Mouse (Mus musculus) forebrain, embryonic 10.5 days (tissue): ENCODE measurements around the gene Ada. TPM values are rescaled to one million over a fixed set of nuclear protein-coding genes. Genes with fewer than 3 reads are reported as not detected.

Source experiments
- DNase-seq: peaks from one replicate; pipeline ENCODE4 v3.0.0-alpha.2; 2017; ENCODE audit warnings: low spot score; ENCODE audit errors: extremely low spot score
- H3K27ac ChIP-seq: fragments of 300-500 bp; sonication (generic); 2 replicates; pipeline ENCODE4 v1.5.1; 2016; ENCODE audit warnings: mild to moderate bottlenecking
- H3K27me3 ChIP-seq: fragments of 300-500 bp; sonication (generic); 2 replicates; pipeline ENCODE4 v1.6.1; 2016; ENCODE audit warnings: mild to moderate bottlenecking; ENCODE audit not compliant: poor library complexity, severe bottlenecking
- H3K36me3 ChIP-seq: fragments of 300-500 bp; sonication (generic); replicated peaks from 2 replicates; pipeline ENCODE4 v1.6.1; 2016; ENCODE audit warnings: mild to moderate bottlenecking, moderate library complexity
- H3K4me1 ChIP-seq: fragments of 300-500 bp; sonication (generic); 2 replicates; pipeline ENCODE4 v1.6.1; 2016
- H3K4me3 ChIP-seq: fragments of 300-500 bp; sonication (generic); 2 replicates; pipeline ENCODE4 v1.5.1; 2016; ENCODE audit warnings: mild to moderate bottlenecking, moderate library complexity
- H3K9me3 ChIP-seq: fragments of 300-500 bp; sonication (generic); 2 replicates; pipeline ENCODE4 v1.6.1; 2016; ENCODE audit warnings: mild to moderate bottlenecking, moderate library complexity
- WGBS: fragments of 180-500 bp; shearing (Covaris S2); methylation state at CpG from one replicate; pipeline ENCODE4 v1.1.7; 2016; 5-methylcytosine and 5-hydroxymethylcytosine counted together
- polyA plus RNA-seq: library from polyadenylated mRNA; unstranded; fragments of >200 nt; fragmentation: Nextera tagmentation; extraction: Ambion mirVana; gene quantifications from 2 replicates; pipeline ENCODE4 v1.2.1, GENCODE M21; 2016

Gene Ada
- polyA plus RNA-seq, result 13.6 and 13.9 TPM in 2 replicates

DNA sequence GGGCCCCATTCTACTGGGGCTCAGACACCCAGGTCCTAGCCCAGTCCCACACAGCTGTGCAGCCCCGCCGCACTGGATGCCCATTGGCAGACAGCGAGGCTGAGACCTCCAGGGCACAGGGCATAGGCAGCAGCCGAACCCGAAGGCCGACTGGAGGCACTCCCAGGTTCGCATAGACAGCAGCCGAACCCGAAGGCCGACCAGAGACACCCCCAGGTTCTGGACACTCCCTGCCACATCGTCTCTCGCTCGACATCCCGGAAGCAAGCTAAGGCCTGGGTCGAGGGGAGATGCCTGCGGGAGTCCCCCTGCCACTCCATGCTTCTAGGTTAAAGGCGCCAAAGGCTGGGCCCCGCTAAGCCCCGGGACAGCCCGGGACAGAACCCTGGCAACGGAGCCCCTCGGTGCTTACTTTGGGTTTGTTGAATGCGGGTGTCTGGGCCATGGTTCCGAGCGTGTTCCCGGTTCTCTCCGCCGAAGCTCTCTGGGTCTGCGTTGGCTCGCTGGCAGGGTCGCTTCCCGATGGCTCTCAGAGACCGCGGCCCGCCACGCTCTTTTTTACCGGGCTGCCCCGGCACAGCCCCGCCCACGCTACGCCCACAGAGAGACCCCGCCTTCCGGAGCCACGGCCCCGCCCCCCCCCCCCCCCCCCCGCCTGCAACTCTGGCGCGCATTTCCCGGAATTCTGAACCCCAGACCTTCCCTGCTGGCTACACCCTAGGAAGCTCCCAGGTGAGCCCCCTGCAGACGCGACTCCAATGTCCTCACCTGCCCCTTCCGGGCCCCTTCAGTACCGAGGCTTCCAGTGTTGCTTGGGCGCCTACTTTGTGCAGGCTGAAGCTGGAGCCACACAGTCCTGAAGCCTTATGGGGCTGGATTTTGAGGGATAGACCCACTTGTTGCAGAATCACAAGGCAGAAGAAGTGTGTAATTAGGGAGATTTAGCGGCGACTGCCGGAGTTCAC, at the start of gene Ada:
Gene Ada (minus strand): TSS at position 593 of the 965 bp plus-strand sequence.
- H3K9me3 ChIP-seq, result no peaks in the 10 kb centered on the region
- no peaks in the 10 kb centered on the region for H3K36me3 ChIP-seq
- WGBS, result under 1% methylated on average over 55 of the region's 57 CpGs
- peaks cover 49% of the 10 kb centered on the region for H3K27me3 ChIP-seq
- peak; percentile 73 for DNase-seq
- peak within 1 kb of the TSS; percentile 73 for H3K4me3 ChIP-seq
- H3K4me1 ChIP-seq, result peaks cover 24% of the 10 kb centered on the region
- peak within 1 kb of the TSS; percentile 83 for H3K27ac ChIP-seq

DNA sequence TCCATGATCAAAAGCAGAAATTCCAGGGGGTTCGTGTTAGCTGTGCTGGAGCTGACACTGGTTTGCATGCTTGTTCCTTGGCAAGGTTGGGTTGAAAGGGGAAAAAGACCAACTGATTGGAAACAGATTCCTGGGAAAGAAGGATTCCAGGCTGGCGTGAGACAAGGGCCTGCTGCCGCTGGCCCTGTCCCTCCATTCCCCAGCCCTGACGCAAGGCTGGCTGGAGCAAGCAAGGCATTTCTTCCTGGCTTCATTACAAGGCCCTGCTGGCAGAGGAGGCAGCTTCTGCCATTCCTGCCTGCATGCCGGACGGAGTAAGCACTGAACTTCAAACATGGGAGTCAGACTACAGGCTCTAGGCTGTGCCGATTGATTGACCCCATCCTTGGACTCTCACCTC, 48.4 kb upstream of the Ada start:
- no peak overlapping the region for H3K27ac ChIP-seq
- no peaks in the 10 kb centered on the region; the same call in 1 of the 2 replicates for H3K9me3 ChIP-seq
- H3K36me3 ChIP-seq, result no peaks in the 10 kb centered on the region
- WGBS, result 70% methylated on average over 7 of the region's 7 CpGs
- no peaks in the 10 kb centered on the region for H3K27me3 ChIP-seq
- DNase-seq, result no peak
- no peaks in the 10 kb centered on the region; the same call in 1 of the 2 replicates for H3K4me1 ChIP-seq
- H3K4me3 ChIP-seq, result no peak overlapping the region

GRCm38 (mm10) chr2:163788484-163788883, 38.4 kb upstream of the Ada start:
- no peaks in the 10 kb centered on the region for H3K27me3 ChIP-seq
- peak; percentile 30 for DNase-seq
- H3K4me1 ChIP-seq, result no peaks in the 10 kb centered on the region
- H3K36me3 ChIP-seq, result no peaks in the 10 kb centered on the region
- no peaks in the 10 kb centered on the region for H3K9me3 ChIP-seq
- H3K27ac ChIP-seq, result no peak overlapping the region
- WGBS, result 78% methylated on average over 4 of the region's 4 CpGs
- no peak overlapping the region for H3K4me3 ChIP-seq

- no peaks in the 10 kb centered on the region for H3K4me1 ChIP-seq
- DNase-seq, result peak; percentile 35
- H3K36me3 ChIP-seq, result no peaks in the 10 kb centered on the region
- no peak overlapping the region for H3K4me3 ChIP-seq
- no peak overlapping the region for H3K27ac ChIP-seq
- H3K27me3 ChIP-seq, result no peaks in the 10 kb centered on the region
- 56% methylated on average over 3 of the region's 3 CpGs for WGBS
- H3K9me3 ChIP-seq, result no peaks in the 10 kb centered on the region
Observed at GRCm38 (mm10) chr2:163787709-163788108, 37.7 kb upstream of the Ada start.

- Histone ChIP-seq H3K9me3 (no peaks in the 10 kb centered on the region), H3K27ac (no peak overlapping the region), H3K4me1 (no peaks in the 10 kb centered on the region), H3K36me3 (no peaks in the 10 kb centered on the region), H3K4me3 (no peak overlapping the region), H3K27me3 (no peaks in the 10 kb centered on the region)
- WGBS, result 85% methylated on average over 6 of the region's 6 CpGs
- no peak for DNase-seq
Observed at GRCm38 (mm10) chr2:163787086-163787485, 37.0 kb upstream of the Ada start.

DNA sequence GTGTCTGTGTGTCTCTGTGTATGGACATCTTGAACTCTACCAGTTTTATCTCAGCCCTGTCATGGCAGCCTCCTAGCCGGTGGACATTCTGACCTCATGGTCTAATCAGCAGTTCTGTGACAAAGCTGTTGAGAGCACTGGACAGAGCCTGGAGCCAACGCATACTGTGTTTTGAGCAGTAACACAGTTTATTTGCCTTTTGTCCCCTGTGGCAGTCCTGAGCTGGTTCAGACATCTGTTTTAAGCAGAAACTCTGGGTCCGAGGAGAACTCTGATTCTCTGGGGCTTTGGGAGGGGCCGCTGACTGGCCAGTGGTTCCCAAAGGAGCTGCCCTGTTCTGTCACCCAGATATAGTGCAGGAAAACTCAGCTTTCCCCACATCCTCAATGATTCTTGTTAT, 33.9 kb upstream of the Ada start:
- no peak overlapping the region for H3K4me3 ChIP-seq
- H3K4me1 ChIP-seq, result peaks cover 7% of the 10 kb centered on the region
- H3K9me3 ChIP-seq, result no peaks in the 10 kb centered on the region
- no peaks in the 10 kb centered on the region for H3K36me3 ChIP-seq
- no peak overlapping the region for H3K27ac ChIP-seq
- 87% methylated on average over 4 of the region's 4 CpGs for WGBS
- no peak for DNase-seq
- peaks cover 13% of the 10 kb centered on the region for H3K27me3 ChIP-seq

GRCm38 (mm10) chr2:163783368-163783767, 33.3 kb upstream of the Ada start:
- Histone ChIP-seq H3K27ac (no peak overlapping the region), H3K4me1 (peaks cover 13% of the 10 kb centered on the region), H3K36me3 (no peaks in the 10 kb centered on the region), H3K9me3 (no peaks in the 10 kb centered on the region), H3K4me3 (no peak overlapping the region), H3K27me3 (peaks cover 18% of the 10 kb centered on the region)
- WGBS, result 89% methylated on average over 6 of the region's 6 CpGs
- no peak for DNase-seq

DNA sequence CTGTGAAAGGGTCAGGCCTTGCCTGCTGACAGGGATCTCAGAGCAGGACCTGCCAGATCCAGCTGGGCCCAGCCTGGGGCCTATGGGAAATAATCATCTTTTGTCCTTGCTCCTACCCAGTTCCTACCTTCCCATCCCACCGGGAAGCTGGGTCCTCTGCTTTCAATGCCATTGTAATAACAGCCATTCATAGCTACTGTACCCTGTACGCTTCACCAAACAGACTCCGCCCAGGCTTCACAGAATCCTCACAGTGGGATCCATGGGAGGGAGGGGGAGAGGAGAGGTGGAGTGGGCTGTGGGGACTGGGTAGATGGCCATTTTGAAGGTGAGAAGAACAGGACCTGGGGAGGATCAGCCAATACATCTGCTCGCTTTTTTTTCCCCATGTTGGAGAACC, 28.9 kb upstream of the Ada start:
- H3K4me3 ChIP-seq, result no peak overlapping the region
- WGBS, result 64% methylated on average over 4 of the region's 4 CpGs
- DNase-seq, result no peak
- peaks cover 56% of the 10 kb centered on the region for H3K27me3 ChIP-seq
- peaks cover 33% of the 10 kb centered on the region for H3K4me1 ChIP-seq
- no peaks in the 10 kb centered on the region for H3K9me3 ChIP-seq
- no peak overlapping the region for H3K27ac ChIP-seq
- H3K36me3 ChIP-seq, result no peaks in the 10 kb centered on the region

DNA sequence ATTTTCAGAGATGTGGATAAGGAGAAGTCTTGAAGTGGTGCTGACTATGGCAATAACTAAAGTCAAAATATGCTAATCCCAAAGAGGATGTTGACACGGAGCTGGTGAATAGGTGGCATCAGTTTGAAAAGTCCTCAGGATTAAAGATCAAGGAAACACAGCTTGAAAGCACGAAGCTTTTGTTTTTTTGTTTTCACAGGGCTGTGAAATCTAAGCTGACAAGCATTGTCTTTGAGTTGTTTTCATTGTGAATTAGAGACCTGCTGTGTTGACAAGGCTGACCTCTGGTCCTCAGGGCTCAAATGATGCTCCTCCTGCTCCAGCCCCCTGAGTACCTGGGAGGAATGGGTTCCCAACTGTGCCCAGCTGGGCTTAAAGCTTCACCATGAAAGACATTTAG, 27.0 kb upstream of the Ada start:
- WGBS, result 1% methylated on average over 2 of the region's 2 CpGs

GRCm38 (mm10) chr2:163776661-163777060, 26.6 kb upstream of the Ada start:
- Histone ChIP-seq H3K9me3 (no peaks in the 10 kb centered on the region), H3K4me3 (no peak overlapping the region), H3K36me3 (no peaks in the 10 kb centered on the region), H3K27me3 (peaks cover 70% of the 10 kb centered on the region), H3K4me1 (peaks cover 33% of the 10 kb centered on the region), H3K27ac (no peak overlapping the region)
- no peak for DNase-seq
- 9% methylated on average over 13 of the region's 13 CpGs for WGBS

More for the DNA sequence above, 27.0 kb upstream of the Ada start:
- no peak overlapping the region for H3K27ac ChIP-seq
- H3K9me3 ChIP-seq, result no peaks in the 10 kb centered on the region
- H3K4me3 ChIP-seq, result no peak overlapping the region
- peaks cover 33% of the 10 kb centered on the region for H3K4me1 ChIP-seq
- DNase-seq, result no peak
- no peaks in the 10 kb centered on the region for H3K36me3 ChIP-seq
- H3K27me3 ChIP-seq, result peaks cover 66% of the 10 kb centered on the region

- Histone ChIP-seq H3K4me3 (no peak overlapping the region), H3K4me1 (no peaks in the 10 kb centered on the region), H3K9me3 (no peaks in the 10 kb centered on the region), H3K27me3 (peaks cover 27% of the 10 kb centered on the region), H3K36me3 (no peaks in the 10 kb centered on the region), H3K27ac (no peak overlapping the region)
- DNase-seq, result no peak
- 90% methylated on average over 8 of the region's 8 CpGs for WGBS
Observed at GRCm38 (mm10) chr2:163770731-163771130, 20.7 kb upstream of the Ada start.

DNA sequence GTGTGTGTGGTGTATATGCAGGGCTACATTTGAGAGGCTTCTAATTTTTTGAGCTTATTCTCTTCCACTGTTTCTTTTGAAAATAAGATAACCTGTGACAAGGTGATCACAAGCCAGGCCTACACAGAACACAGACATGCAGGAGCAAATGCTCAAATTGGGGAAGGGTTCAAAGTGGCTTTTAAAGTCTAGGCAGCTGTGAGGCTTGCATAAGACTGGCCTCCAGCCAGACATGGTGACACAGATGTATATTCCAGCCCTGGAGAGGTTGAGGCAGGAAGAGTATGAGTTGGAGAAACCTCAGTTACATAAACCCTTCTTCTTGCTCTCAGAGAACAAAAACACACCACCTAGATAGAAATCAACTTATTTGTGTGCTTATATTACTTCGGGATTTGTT, 16.9 kb upstream of the Ada start:
- H3K4me3 ChIP-seq, result no peak overlapping the region
- DNase-seq, result no peak
- no peaks in the 10 kb centered on the region for H3K9me3 ChIP-seq
- no peak overlapping the region for H3K27ac ChIP-seq
- H3K27me3 ChIP-seq, result peaks cover 3% of the 10 kb centered on the region; the same call in 1 of the 2 replicates
- H3K36me3 ChIP-seq, result no peaks in the 10 kb centered on the region
- 83% methylated on average over 1 of the region's 1 CpGs for WGBS
- no peaks in the 10 kb centered on the region; the same call in 1 of the 2 replicates for H3K4me1 ChIP-seq

DNA sequence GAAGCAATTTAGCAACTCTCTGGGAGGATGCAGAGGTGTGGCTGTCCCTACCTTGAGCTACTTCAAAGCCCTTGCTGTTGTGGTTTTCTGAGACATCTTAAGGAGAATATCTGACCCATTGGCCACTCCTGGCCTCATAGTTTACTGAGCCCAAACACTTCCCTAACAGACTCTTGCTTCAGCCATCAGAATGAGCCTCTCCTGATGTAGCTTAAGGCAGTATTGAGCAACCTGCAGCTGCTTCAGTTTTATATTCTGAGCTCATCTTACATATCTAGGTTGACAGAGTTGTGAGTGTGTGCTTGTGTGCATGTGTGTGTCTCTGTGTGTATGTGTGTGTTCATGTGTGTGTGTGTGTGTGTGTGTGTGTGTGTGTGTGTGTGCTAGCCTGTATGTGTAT, 16.2 kb upstream of the Ada start:
- H3K27ac ChIP-seq, result no peak overlapping the region
- no peak overlapping the region for H3K4me3 ChIP-seq
- no peaks in the 10 kb centered on the region; the same call in 1 of the 2 replicates for H3K27me3 ChIP-seq
- H3K4me1 ChIP-seq, result no peaks in the 10 kb centered on the region; the same call in 1 of the 2 replicates
- DNase-seq, result no peak
- H3K9me3 ChIP-seq, result no peaks in the 10 kb centered on the region
- no peaks in the 10 kb centered on the region for H3K36me3 ChIP-seq
